Mouse (Mus musculus): ENCODE data around the gene Armt1. TPM values are rescaled to one million over a fixed set of nuclear protein-coding genes. Genes with fewer than 3 reads are reported as not detected.

Armt1 gene
- 10.8 TPM for polyA plus RNA-seq (2017; shearing (Covaris generic))

DNA sequence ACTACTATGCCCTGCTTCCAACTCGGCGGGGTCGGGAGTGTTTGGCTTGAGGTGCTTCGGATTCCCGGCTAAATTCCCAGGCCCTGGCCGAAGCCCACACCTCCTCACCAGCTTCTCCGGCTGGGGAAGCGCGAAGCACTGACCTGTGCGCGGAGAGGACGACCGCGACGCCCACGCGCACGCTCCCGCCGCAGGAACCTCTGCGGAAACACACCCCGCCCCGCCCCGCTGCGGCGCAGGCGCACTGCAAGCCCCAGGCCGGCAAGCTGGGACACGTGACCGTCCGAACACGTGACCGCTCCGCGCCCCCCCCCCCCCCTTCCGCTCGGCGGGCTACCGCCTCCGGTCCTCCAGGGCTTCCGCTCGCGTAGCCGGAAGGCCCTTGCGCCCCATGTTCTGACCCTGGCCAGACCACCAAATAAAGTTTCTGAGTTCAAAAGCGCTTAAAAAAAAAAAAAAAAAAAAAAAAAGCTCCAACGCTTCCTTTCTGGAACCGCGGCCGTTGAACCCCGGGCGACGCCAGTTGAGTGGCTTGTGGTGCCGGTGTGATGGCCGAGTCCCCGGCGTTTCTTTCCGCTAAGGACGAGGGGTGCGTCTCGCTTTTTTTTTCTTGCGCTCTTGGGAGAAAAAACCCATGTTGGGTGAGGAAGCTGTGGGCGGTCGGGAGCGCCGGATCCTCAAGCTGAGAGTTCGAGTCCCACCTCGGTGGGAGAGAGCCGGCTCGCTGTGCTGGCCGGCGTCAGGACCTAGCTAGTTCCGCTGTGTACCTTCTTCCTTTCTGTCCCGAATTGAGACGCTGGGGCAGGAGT is at the start of gene Armt1, which contains the start of gene Rmnd1:
Armt1 (plus strand) TSS at position 345 of the 809 bp plus-strand sequence.
Rmnd1 (minus strand) TSS at position 266 of the 809 bp plus-strand sequence.

DNA sequence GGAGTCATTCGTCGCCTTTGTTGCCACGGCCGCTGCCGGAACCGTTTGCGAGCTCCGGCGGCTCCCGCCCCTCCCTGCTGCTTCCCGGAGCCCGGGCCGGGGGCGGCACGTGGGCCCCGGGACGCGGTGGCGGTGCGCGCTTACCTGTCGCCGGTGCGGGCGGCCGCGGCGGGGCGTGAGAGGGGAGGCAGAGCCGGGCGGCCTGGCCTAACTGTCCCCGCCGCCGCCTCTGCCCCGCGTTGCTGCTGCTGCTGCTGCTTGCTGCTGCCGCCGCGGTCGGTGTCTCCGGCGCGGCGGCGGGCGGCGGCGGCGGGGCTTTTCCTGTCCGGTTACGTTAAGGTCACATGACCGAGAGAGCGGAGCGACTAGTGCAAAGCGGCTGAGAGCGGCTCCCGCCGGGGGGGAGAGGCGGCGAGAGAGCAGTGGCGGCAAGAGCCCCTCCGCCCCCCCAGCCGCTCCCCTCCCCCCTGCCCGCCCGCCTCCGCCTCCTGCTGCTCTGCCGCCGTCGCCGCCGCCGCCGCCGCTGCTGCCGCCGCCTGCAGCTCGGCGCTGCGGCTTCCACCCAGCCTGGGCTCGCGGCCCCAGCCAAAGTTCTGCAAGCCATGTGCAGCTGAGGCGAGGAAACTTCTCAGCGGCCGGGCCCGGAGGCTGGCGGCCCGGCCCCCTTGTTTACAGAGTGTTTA is 44.4 kb upstream of the Armt1 start, which contains the start of gene Zbtb2:
Zbtb2 (minus strand) TSS at position 408 of the 683 bp plus-strand sequence.

DNA sequence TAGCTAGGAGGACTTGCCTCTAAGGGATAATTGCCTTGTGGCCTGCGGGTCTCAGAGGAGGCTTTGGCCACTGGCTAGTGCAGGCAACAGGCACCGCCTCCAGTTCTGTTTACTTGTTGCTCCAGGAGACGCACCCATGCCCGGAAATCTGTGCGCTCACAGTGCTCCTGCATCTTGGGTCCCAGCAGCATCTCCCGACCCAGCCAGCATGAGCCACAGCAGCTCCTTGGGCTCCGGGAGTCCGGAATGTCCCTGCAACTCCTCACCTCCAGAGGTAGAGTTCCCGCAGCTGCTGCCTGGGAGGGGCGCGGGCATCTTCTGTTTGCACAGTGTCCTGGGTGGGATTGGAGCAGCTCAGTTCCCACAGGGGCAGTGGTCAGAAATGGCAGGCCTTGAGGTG is 50.1 kb downstream of the Armt1 start, which contains the start of gene Ccdc170:
Ccdc170 (plus strand) TSS at position 148 of the 400 bp plus-strand sequence.

Other genes with a start within 250 kb of the Armt1 start
- gene Akap12, start 166.1 kb upstream of the Armt1 start, polyA plus RNA-seq (2017; shearing (Covaris generic)) = 6.9 TPM
- 46.5 TPM for gene Zbtb2, start 44.4 kb upstream of the Armt1 start, polyA plus RNA-seq (2017; shearing (Covaris generic))
- gene Rmnd1, start 79 bp upstream of the Armt1 start, polyA plus RNA-seq (2017; shearing (Covaris generic)) = 26.3 TPM
- gene Ccdc170, start 50.0 kb downstream of the Armt1 start, polyA plus RNA-seq (2017; shearing (Covaris generic)) = 0.55 TPM
- 2.3 TPM for gene Esr1, start 179.1 kb downstream of the Armt1 start, polyA plus RNA-seq (2017; shearing (Covaris generic))

Data from effector memory CD4-positive, alpha-beta T cell, adult 5 months (primary cell).